In the genomic region with DNA sequence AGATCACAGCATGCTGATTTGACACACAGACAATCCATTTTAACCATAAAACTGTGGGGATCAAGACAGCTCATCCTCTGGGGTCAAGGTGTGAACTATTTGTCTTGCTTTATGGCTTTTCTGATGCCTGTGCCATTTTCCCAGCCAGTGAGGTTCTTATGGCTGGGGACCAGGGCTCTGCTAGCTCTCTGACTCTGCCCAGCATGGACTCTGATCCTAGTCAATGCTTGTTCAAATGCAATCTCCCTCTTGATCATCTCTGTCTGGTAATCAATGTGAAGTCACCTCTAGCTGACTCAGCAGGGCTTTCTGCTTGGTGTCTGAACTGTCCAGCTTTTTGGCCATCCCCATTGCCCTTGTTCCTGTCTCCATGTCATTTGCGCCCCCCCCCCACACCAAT, we compare ENCODE assay signal across 28 mouse cellular contexts. TPM values are rescaled to one million over a fixed set of nuclear protein-coding genes. Genes with fewer than 3 reads are reported as not detected.
A peak's percentile ranks its signal among the peaks of the same experiment; 100 is the strongest.
DNase-seq lines count a peak whose midpoint lies in the region; ATAC-seq and TF ChIP-seq lines count a peak whose summit lies in the region.
"Had no signal": no experiment of that assay in that cellular context is flagged by ENCODE, and none has a peak within 500 bp of the region (broad histone marks: within the 10 kb centered on the region; RNA-seq: fewer than 3 reads in every experiment).

No protein-coding gene starts in this region.

- ATAC-seq in forebrain, embryonic 11.5 days (replicated peaks; ENCODE audit: low FRiP score), result no peak
- ATAC-seq in intestine, embryonic 15.5 days, result peak; percentile 59; the same call in 1 of the 2 replicates
- ATAC-seq in intestine, postnatal 0 days, result peak; percentile 69
- ATAC-seq: activated CD4-positive, CD25-positive, alpha-beta regulatory T cell, adult 4 months; CD4-positive, CD25-positive, alpha-beta regulatory T cell, adult 4 months; forebrain, embryonic 14.5 days; forebrain, embryonic 16.5 days; Patski had no signal

- H3K9ac ChIP-seq in forebrain, embryonic 11.5 days (ENCODE audit: low read length), result no peak overlapping the region
- H3K9ac ChIP-seq in liver, adult 2 months (ENCODE audit: low read depth, low read length), result no peak overlapping the region
- no peak overlapping the region for H3K9ac ChIP-seq in intestine, embryonic 15.5 days
- no peak overlapping the region for H3K9ac ChIP-seq in intestine, postnatal 0 days (ENCODE audit: low read depth, low read length)
- H3K9ac ChIP-seq: embryonic facial prominence, embryonic 13.5 days; embryonic facial prominence, embryonic 15.5 days; forebrain, embryonic 12.5 days had no signal

- H3K4me1 ChIP-seq in forebrain, embryonic 11.5 days (replicated peaks; ENCODE audit: control insufficient read depth, insufficient read depth, low read length), result no peaks in the 10 kb centered on the region
- no peaks in the 10 kb centered on the region for H3K4me1 ChIP-seq in forebrain, embryonic 10.5 days
- H3K4me1 ChIP-seq in liver, adult 2 months (ENCODE audit: control insufficient read depth, insufficient read depth, low read length), result no peaks in the 10 kb centered on the region; the same call in 1 of the 2 replicates
- H3K4me1 ChIP-seq in intestine, embryonic 15.5 days (replicated peaks), result no peaks in the 10 kb centered on the region
- no peaks in the 10 kb centered on the region for H3K4me1 ChIP-seq in intestine, postnatal 0 days (replicated peaks; ENCODE audit: control insufficient read depth, insufficient read depth, low read length)
- H3K4me1 ChIP-seq: embryonic facial prominence, embryonic 13.5 days; embryonic facial prominence, embryonic 15.5 days; forebrain, embryonic 12.5 days had no signal

- DNase-seq in forebrain, embryonic 11.5 days (ENCODE audit: low spot score), result peak; percentile 20
- no peak for DNase-seq in forebrain, embryonic 10.5 days (ENCODE audit: extremely low spot score, low spot score)
- DNase-seq in liver, adult 2 months (ENCODE audit: extremely low read depth, low read depth, low spot score), result peak; percentile 87
- DNase-seq in liver, result no peak
- DNase-seq in neural tube, embryonic 10.5 days (ENCODE audit: extremely low spot score, low spot score), result no peak
- no peak for DNase-seq in embryo, embryonic 9.5 days (ENCODE audit: extremely low spot score)
- DNase-seq: adrenal gland, adult 8-10 months; adrenal gland, postnatal 14 days; adrenal gland, postnatal 36 days; B cell, adult 2 months; cerebellum, adult 11-12 months; cerebellum, adult 2 months; cerebellum, adult 9-10 months; cerebellum, postnatal 10 days; cerebellum, postnatal 25 days had no signal

- WGBS in forebrain, embryonic 11.5 days, result 100% methylated on average over 1 of the region's 1 CpGs
- WGBS in forebrain, embryonic 10.5 days, result 100% methylated on average over 1 of the region's 1 CpGs
- 33% methylated on average over 1 of the region's 1 CpGs for WGBS in liver, adult 2 months
- WGBS in intestine, embryonic 15.5 days, result 100% methylated on average over 1 of the region's 1 CpGs
- WGBS in intestine, postnatal 0 days, result 100% methylated on average over 1 of the region's 1 CpGs

- no peak overlapping the region for H3K4me3 ChIP-seq in forebrain, embryonic 11.5 days (ENCODE audit: low read depth, low read length)
- no peak overlapping the region for H3K4me3 ChIP-seq in forebrain, embryonic 10.5 days
- H3K4me3 ChIP-seq in liver, adult 2 months (ENCODE audit: insufficient read depth, low read depth, low read length), result no peak overlapping the region
- H3K4me3 ChIP-seq in intestine, embryonic 15.5 days (replicated peaks), result no peak overlapping the region
- no peak overlapping the region for H3K4me3 ChIP-seq in intestine, postnatal 0 days (ENCODE audit: low read depth, low read length)
- H3K4me3 ChIP-seq: embryonic facial prominence, embryonic 13.5 days; embryonic facial prominence, embryonic 15.5 days; erythroblast, embryonic 14.5 days; forebrain, embryonic 12.5 days had no signal

- H3K9me3 ChIP-seq in forebrain, embryonic 11.5 days (ENCODE audit: control insufficient read depth, low read length), result no peaks in the 10 kb centered on the region
- no peaks in the 10 kb centered on the region for H3K9me3 ChIP-seq in forebrain, embryonic 10.5 days
- no peaks in the 10 kb centered on the region for H3K9me3 ChIP-seq in intestine, embryonic 15.5 days
- no peaks in the 10 kb centered on the region for H3K9me3 ChIP-seq in intestine, postnatal 0 days (ENCODE audit: control insufficient read depth)
- H3K9me3 ChIP-seq: embryonic facial prominence, embryonic 13.5 days; embryonic facial prominence, embryonic 15.5 days; forebrain, embryonic 12.5 days; G1E had no signal

- no peaks in the 10 kb centered on the region for H3K36me3 ChIP-seq in forebrain, embryonic 11.5 days (ENCODE audit: control insufficient read depth, insufficient read depth, low read length)
- no peaks in the 10 kb centered on the region for H3K36me3 ChIP-seq in forebrain, embryonic 10.5 days (replicated peaks)
- no peaks in the 10 kb centered on the region for H3K36me3 ChIP-seq in liver, adult 2 months (ENCODE audit: control insufficient read depth, insufficient read depth, low read length)
- no peaks in the 10 kb centered on the region for H3K36me3 ChIP-seq in intestine, embryonic 15.5 days
- no peaks in the 10 kb centered on the region for H3K36me3 ChIP-seq in intestine, postnatal 0 days (ENCODE audit: control insufficient read depth, insufficient read depth)
- H3K36me3 ChIP-seq: embryonic facial prominence, embryonic 13.5 days; embryonic facial prominence, embryonic 15.5 days; forebrain, embryonic 12.5 days; G1E had no signal

- no peak overlapping the region for H3K4me2 ChIP-seq in forebrain, embryonic 11.5 days (ENCODE audit: low read depth, low read length, severe bottlenecking)
- H3K4me2 ChIP-seq in intestine, embryonic 15.5 days (replicated peaks), result no peak overlapping the region
- H3K4me2 ChIP-seq in intestine, postnatal 0 days (replicated peaks; ENCODE audit: low read depth), result no peak overlapping the region
- H3K4me2 ChIP-seq: embryonic facial prominence, embryonic 13.5 days; embryonic facial prominence, embryonic 15.5 days; forebrain, embryonic 12.5 days had no signal

- TF ChIP-seq POLR2A in liver, adult 2 months (IDR thresholded peaks at IDR 0.05; ENCODE audit: extremely low read depth, insufficient read depth, low read length), result no peak

- H3K27me3 ChIP-seq in forebrain, embryonic 11.5 days (ENCODE audit: control insufficient read depth, insufficient read depth, low read length), result no peaks in the 10 kb centered on the region
- H3K27me3 ChIP-seq in forebrain, embryonic 10.5 days (ENCODE audit: poor library complexity, severe bottlenecking), result no peaks in the 10 kb centered on the region
- no peaks in the 10 kb centered on the region for H3K27me3 ChIP-seq in liver, adult 2 months (ENCODE audit: control insufficient read depth, insufficient read depth, low read length)
- no peaks in the 10 kb centered on the region for H3K27me3 ChIP-seq in intestine, embryonic 15.5 days (replicated peaks)
- H3K27me3 ChIP-seq in intestine, postnatal 0 days (replicated peaks; ENCODE audit: control insufficient read depth, insufficient read depth, low read length), result no peaks in the 10 kb centered on the region
- H3K27me3 ChIP-seq: CH12.LX; embryonic facial prominence, embryonic 13.5 days; embryonic facial prominence, embryonic 15.5 days; forebrain, embryonic 12.5 days; Patski had no signal

- TF ChIP-seq CTCF in liver, adult 2 months (IDR thresholded peaks at IDR 0.05; ENCODE audit: low read depth, low read length), result no peak
- TF ChIP-seq CTCF in intestine, postnatal 0 days (IDR thresholded peaks at IDR 0.05; ENCODE audit: low read depth), result no peak

- no peaks in the 10 kb centered on the region for H3K79me2 ChIP-seq in liver, adult 2 months (ENCODE audit: control insufficient read depth, insufficient read depth, low read length)

- no peak overlapping the region for H3K27ac ChIP-seq in forebrain, embryonic 11.5 days (ENCODE audit: low read depth, low read length)
- no peak overlapping the region for H3K27ac ChIP-seq in forebrain, embryonic 10.5 days
- no peak overlapping the region for H3K27ac ChIP-seq in liver, adult 2 months (replicated peaks; ENCODE audit: insufficient read depth, low read depth, low read length)
- H3K27ac ChIP-seq in intestine, embryonic 15.5 days, result no peak overlapping the region
- no peak overlapping the region for H3K27ac ChIP-seq in intestine, postnatal 0 days (ENCODE audit: low read depth, low read length)
- H3K27ac ChIP-seq: embryonic facial prominence, embryonic 13.5 days; embryonic facial prominence, embryonic 15.5 days; forebrain, embryonic 12.5 days had no signal

RNA-seq across cellular contexts. Expression of a gene that starts 50.6 kb away (rescaled TPM):
- polyA plus RNA-seq in forebrain, embryonic 11.5 days (2014; fragmentation: Nextera tagmentation; extraction: Ambion mirVana), result 339 and 354 TPM in 2 replicates
- 344 and 385 TPM in 2 replicates for polyA plus RNA-seq in forebrain, embryonic 10.5 days (2016; fragmentation: Nextera tagmentation; extraction: Ambion mirVana)
- 114 and 122 TPM in 2 replicates for total RNA-seq in liver, adult 2 months (2014; rRNA removed)
- polyA plus RNA-seq in liver, adult 2 months (2012; rRNA removed), result 40.9 and 44.1 TPM in 2 replicates
- 203 and 216 TPM in 2 replicates for polyA plus RNA-seq in intestine, embryonic 15.5 days (2015; fragmentation: Nextera tagmentation; extraction: Ambion mirVana)
- 86.7 and 87.8 TPM in 2 replicates for polyA plus RNA-seq in intestine, postnatal 0 days (2015; fragmentation: Nextera tagmentation; extraction: Ambion mirVana)

Comparison
In these comparisons a context has a peak if more than half of its experiments do, and no peak if none do; other contexts are left out.
1. DNase-seq: peak in forebrain, embryonic 11.5 days (single experiment) and liver, adult 2 months (single experiment); none in forebrain, embryonic 10.5 days (single experiment), liver (single experiment), neural tube, embryonic 10.5 days (single experiment) and embryo, embryonic 9.5 days (single experiment).